9 mouse cellular contexts compared by ENCODE assay signal in the genomic region with DNA sequence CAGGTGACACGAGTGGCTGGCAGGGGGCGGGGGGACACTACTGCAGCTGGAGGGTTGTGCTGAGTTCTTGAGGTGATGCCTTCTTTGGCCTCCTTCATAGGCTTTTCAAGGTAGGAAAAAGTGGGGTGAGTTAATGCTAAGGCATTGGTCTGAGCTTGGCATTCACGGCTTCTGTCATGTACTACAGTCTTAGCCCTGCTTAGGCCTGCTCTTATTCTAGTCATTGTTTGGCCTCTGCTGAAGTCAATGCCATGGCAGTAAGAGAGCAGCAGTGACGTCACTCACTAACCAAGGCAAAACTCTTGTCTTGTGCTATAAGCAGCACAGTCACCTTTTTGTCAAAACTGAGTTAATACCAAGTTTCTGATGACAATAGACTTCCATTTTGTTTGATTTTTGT. TPM values are rescaled to one million over a fixed set of nuclear protein-coding genes. Genes with fewer than 3 reads are reported as not detected.
DNase-seq lines count a peak whose midpoint lies in the region; ATAC-seq and TF ChIP-seq lines count a peak whose summit lies in the region.
"Had no signal": no experiment of that assay in that cellular context is flagged by ENCODE, and none has a peak within 500 bp of the region (broad histone marks: within the 10 kb centered on the region; RNA-seq: fewer than 3 reads in every experiment).

No protein-coding gene starts in this region.

- no peak for ATAC-seq in heart, embryonic 13.5 days (ENCODE audit: extremely low read depth, insufficient number of reproducible peaks, low FRiP score, low TSS enrichment)
- no peak for ATAC-seq in hindbrain, embryonic 12.5 days (ENCODE audit: low FRiP score)
- no peak for ATAC-seq in midbrain, embryonic 13.5 days

- peak overlapping the region; percentile 100 for H3K27ac ChIP-seq in heart, embryonic 13.5 days (replicated peaks)
- H3K27ac ChIP-seq in hindbrain, embryonic 12.5 days, result peak overlapping the region; percentile 26; the same call in 1 of the 2 replicates
- H3K27ac ChIP-seq in midbrain, embryonic 13.5 days, result peak overlapping the region; percentile 49; the same call in 1 of the 2 replicates

- intact Hi-C loops in left cerebral cortex, postnatal 4 days (cut with DNase I), result no loop called here

- peaks cover 40% of the 10 kb centered on the region for H3K4me1 ChIP-seq in heart, embryonic 13.5 days
- H3K4me1 ChIP-seq in hindbrain, embryonic 12.5 days, result peaks cover 32% of the 10 kb centered on the region
- H3K4me1 ChIP-seq in midbrain, embryonic 13.5 days (replicated peaks), result peaks cover 48% of the 10 kb centered on the region

- 45% methylated on average over 4 of the region's 4 CpGs for WGBS in heart, embryonic 13.5 days
- WGBS in hindbrain, embryonic 12.5 days, result 56% methylated on average over 4 of the region's 4 CpGs
- WGBS in midbrain, embryonic 13.5 days, result 54% methylated on average over 4 of the region's 4 CpGs

- DNase-seq in heart, postnatal 4 days, result no peak
- peak; percentile 37 for DNase-seq in brain, embryonic 14.5 days (ENCODE audit: low read depth)
- no peak for DNase-seq in c-Kit-positive CD71-positive TER-119-positive erythroid progenitor cells, embryonic 14.5 days (ENCODE audit: low spot score)
- DNase-seq in left cerebral cortex, adult 9 months (ENCODE audit: low spot score in 2 of 2), result no peak
- no peak for DNase-seq in left cerebral cortex, postnatal 4 days
- DNase-seq: gastrocnemius, postnatal 14 days had no signal

- no peak for TF ChIP-seq POLR2A in brain, embryonic 14.5 days (IDR thresholded peaks at IDR 0.05; ENCODE audit: borderline replicate concordance, extremely low read depth, insufficient read depth, insufficient read length, poor library complexity, severe bottlenecking)

- H3K9ac ChIP-seq in heart, embryonic 13.5 days, result peak overlapping the region; percentile 98
- peak overlapping the region; percentile 100 for H3K9ac ChIP-seq in hindbrain, embryonic 12.5 days
- peak overlapping the region; percentile 100 for H3K9ac ChIP-seq in midbrain, embryonic 13.5 days (replicated peaks)

- H3K36me3 ChIP-seq in heart, embryonic 13.5 days, result peaks cover 51% of the 10 kb centered on the region
- peaks cover 42% of the 10 kb centered on the region for H3K36me3 ChIP-seq in hindbrain, embryonic 12.5 days
- H3K36me3 ChIP-seq in midbrain, embryonic 13.5 days, result peaks cover 39% of the 10 kb centered on the region

- H3K27me3 ChIP-seq in heart, embryonic 13.5 days (replicated peaks), result no peaks in the 10 kb centered on the region
- H3K27me3 ChIP-seq in hindbrain, embryonic 12.5 days, result no peaks in the 10 kb centered on the region
- no peaks in the 10 kb centered on the region for H3K27me3 ChIP-seq in midbrain, embryonic 13.5 days

- peak overlapping the region; percentile 97 for H3K4me3 ChIP-seq in heart, embryonic 13.5 days
- H3K4me3 ChIP-seq in hindbrain, embryonic 12.5 days, result peak overlapping the region; percentile 100
- H3K4me3 ChIP-seq in midbrain, embryonic 13.5 days (replicated peaks), result peak overlapping the region; percentile 100

- peak overlapping the region; percentile 93 for H3K4me2 ChIP-seq in heart, embryonic 13.5 days
- peak overlapping the region; percentile 98 for H3K4me2 ChIP-seq in hindbrain, embryonic 12.5 days (replicated peaks)
- H3K4me2 ChIP-seq in midbrain, embryonic 13.5 days (replicated peaks), result peak overlapping the region; percentile 99

- H3K9me3 ChIP-seq in heart, embryonic 13.5 days, result no peaks in the 10 kb centered on the region
- no peaks in the 10 kb centered on the region for H3K9me3 ChIP-seq in hindbrain, embryonic 12.5 days (replicated peaks)
- no peaks in the 10 kb centered on the region for H3K9me3 ChIP-seq in midbrain, embryonic 13.5 days

- no peak for TF ChIP-seq CTCF in brain, embryonic 14.5 days (IDR thresholded peaks at IDR 0.05; ENCODE audit: borderline replicate concordance, extremely low read depth, insufficient read depth, insufficient read length)

RNA-seq across cellular contexts. Expression of gene Msl1, which starts 2.6 kb away (rescaled TPM):
- 14.6 and 15.7 TPM in 2 replicates for polyA plus RNA-seq in heart, embryonic 13.5 days (2015; fragmentation: Nextera tagmentation; extraction: Ambion mirVana)
- total RNA-seq in heart, postnatal 4 days (2021), result 10 to 100 TPM; 67.8 to 71.5 TPM
- polyA plus RNA-seq in brain, embryonic 14.5 days (2012; rRNA removed), result 92.1 and 104 TPM in 2 replicates
- 38.8 and 40.4 TPM in 2 replicates for polyA plus RNA-seq in hindbrain, embryonic 12.5 days (2016; fragmentation: Nextera tagmentation; extraction: Ambion mirVana)
- 34.2 and 34.5 TPM in 2 replicates for polyA plus RNA-seq in midbrain, embryonic 13.5 days (2015; fragmentation: Nextera tagmentation; extraction: Ambion mirVana)
- 100 to 1,000 TPM; 163 to 166 TPM for total RNA-seq in left cerebral cortex, postnatal 4 days (2021)

RNA-seq across cellular contexts. Expression of gene Casc3, which starts 6.8 kb away (rescaled TPM):
- 22.3 and 23.1 TPM in 2 replicates for polyA plus RNA-seq in heart, embryonic 13.5 days (2015; fragmentation: Nextera tagmentation; extraction: Ambion mirVana)
- 10 to 100 TPM; 26.9 to 28.4 TPM for total RNA-seq in heart, postnatal 4 days (2021)
- polyA plus RNA-seq in brain, embryonic 14.5 days (2012; rRNA removed), result 66.6 and 74.3 TPM in 2 replicates
- 62.5 and 66.5 TPM in 2 replicates for polyA plus RNA-seq in hindbrain, embryonic 12.5 days (2016; fragmentation: Nextera tagmentation; extraction: Ambion mirVana)
- polyA plus RNA-seq in midbrain, embryonic 13.5 days (2015; fragmentation: Nextera tagmentation; extraction: Ambion mirVana), result 52.6 and 57.6 TPM in 2 replicates
- 10 to 100 TPM; 61.0 to 67.1 TPM for total RNA-seq in left cerebral cortex, postnatal 4 days (2021)

RNA-seq across cellular contexts. Expression of gene Nr1d1, which starts 22.8 kb away (rescaled TPM):
- 5.9 and 6.4 TPM in 2 replicates for polyA plus RNA-seq in heart, embryonic 13.5 days (2015; fragmentation: Nextera tagmentation; extraction: Ambion mirVana)
- total RNA-seq in heart, postnatal 4 days (2021), result 10 to 100 TPM; 26.3 to 27.6 TPM
- 3.6 and 4.1 TPM in 2 replicates for polyA plus RNA-seq in brain, embryonic 14.5 days (2012; rRNA removed)
- 1.2 and 1.3 TPM in 2 replicates for polyA plus RNA-seq in hindbrain, embryonic 12.5 days (2016; fragmentation: Nextera tagmentation; extraction: Ambion mirVana)
- polyA plus RNA-seq in midbrain, embryonic 13.5 days (2015; fragmentation: Nextera tagmentation; extraction: Ambion mirVana), result 1.2 and 1.9 TPM in 2 replicates
- total RNA-seq in left cerebral cortex, postnatal 4 days (2021), result 10 to 100 TPM; 31.9 TPM

RNA-seq across cellular contexts. Expression of gene Rapgefl1, which starts 38.7 kb away (rescaled TPM):
- polyA plus RNA-seq in heart, embryonic 13.5 days (2015; fragmentation: Nextera tagmentation; extraction: Ambion mirVana), result 0.64 and 0.98 TPM in 2 replicates
- 1 to 10 TPM; 1.3 TPM for total RNA-seq in heart, postnatal 4 days (2021)
- 22.0 and 33.5 TPM in 2 replicates for polyA plus RNA-seq in brain, embryonic 14.5 days (2012; rRNA removed)
- polyA plus RNA-seq in hindbrain, embryonic 12.5 days (2016; fragmentation: Nextera tagmentation; extraction: Ambion mirVana), result 3.1 and 4.1 TPM in 2 replicates
- 4.7 and 5.8 TPM in 2 replicates for polyA plus RNA-seq in midbrain, embryonic 13.5 days (2015; fragmentation: Nextera tagmentation; extraction: Ambion mirVana)
- total RNA-seq in left cerebral cortex, postnatal 4 days (2021), result 10 to 100 TPM; 87.3 to 91.8 TPM

RNA-seq across cellular contexts. Expression of gene Thra, which starts 57.5 kb away (rescaled TPM):
- 30.0 and 32.0 TPM in 2 replicates for polyA plus RNA-seq in heart, embryonic 13.5 days (2015; fragmentation: Nextera tagmentation; extraction: Ambion mirVana)
- 100 to 1,000 TPM; 171 to 183 TPM for total RNA-seq in heart, postnatal 4 days (2021)
- 600 and 616 TPM in 2 replicates for polyA plus RNA-seq in brain, embryonic 14.5 days (2012; rRNA removed)
- 67.2 and 68.4 TPM in 2 replicates for polyA plus RNA-seq in hindbrain, embryonic 12.5 days (2016; fragmentation: Nextera tagmentation; extraction: Ambion mirVana)
- polyA plus RNA-seq in midbrain, embryonic 13.5 days (2015; fragmentation: Nextera tagmentation; extraction: Ambion mirVana), result 99.6 and 106 TPM in 2 replicates
- total RNA-seq in left cerebral cortex, postnatal 4 days (2021), result 1,000 to 10,000 TPM; 1,274 to 1,289 TPM

Comparison
In these comparisons a context has a peak if more than half of its experiments do, and no peak if none do; other contexts are left out.
1. H3K27ac ChIP-seq: peak in every context shown above with its lines; median percentile 100 in heart, embryonic 13.5 days; 49 in midbrain, embryonic 13.5 days; 26 in hindbrain, embryonic 12.5 days.